Mouse (Mus musculus): Measurements from ENCODE around the gene Osbpl6. TPM values are rescaled to one million over a fixed set of nuclear protein-coding genes. Genes with fewer than 3 reads are reported as not detected.

The Osbpl6 gene
- polyA plus RNA-seq, 1 experiment from 2014 or later, result 6.8 TPM

GRCm38 (mm10) chr2:76469091-76469750 is 62.9 kb downstream of the Osbpl6 start:
- Histone ChIP-seq H3K4me1 (replicated peaks) (no peaks in the 10 kb centered on the region), H3K4me2 (no peak overlapping the region), H3K4me3 (no peak overlapping the region), H3K27ac (ENCODE audit: poor library complexity, severe bottlenecking) (no peak overlapping the region), H3K9ac (no peak overlapping the region), H3K9me3 (replicated peaks) (0 out of 2 replicates have a peak, but pooled peaks cover 5% of the 10 kb centered on the region), H3K27me3 (replicated peaks) (no peaks in the 10 kb centered on the region), H3K36me3 (no peaks in the 10 kb centered on the region)
- 80% methylated on average over 6 of the region's 6 CpGs for WGBS
- ATAC-seq (ENCODE audit: insufficient number of reproducible peaks, low FRiP score), result no peak

- H3K4me3 ChIP-seq, result no peak overlapping the region
- no peaks in the 10 kb centered on the region for H3K4me1 ChIP-seq (replicated peaks)
- no peak overlapping the region for H3K9ac ChIP-seq
- WGBS, result 69% methylated on average over 8 of the region's 8 CpGs
- H3K27ac ChIP-seq (ENCODE audit: poor library complexity, severe bottlenecking), result no peak overlapping the region
- H3K4me2 ChIP-seq, result no peak overlapping the region
- no peaks in the 10 kb centered on the region for H3K36me3 ChIP-seq
- H3K27me3 ChIP-seq (replicated peaks), result no peaks in the 10 kb centered on the region
- H3K9me3 ChIP-seq (replicated peaks), result 0 out of 2 replicates have a peak, but pooled peaks cover 5% of the 10 kb centered on the region
- ATAC-seq (ENCODE audit: insufficient number of reproducible peaks, low FRiP score), result no peak
Measured at GRCm38 (mm10) chr2:76469751-76470099, 63.4 kb downstream of the Osbpl6 start.

- no peak overlapping the region for H3K9ac ChIP-seq
- H3K27ac ChIP-seq (ENCODE audit: poor library complexity, severe bottlenecking), result no peak overlapping the region
- H3K27me3 ChIP-seq (replicated peaks), result no peaks in the 10 kb centered on the region
- H3K36me3 ChIP-seq, result no peaks in the 10 kb centered on the region
- no peaks in the 10 kb centered on the region for H3K4me1 ChIP-seq (replicated peaks)
- no peak overlapping the region for H3K4me3 ChIP-seq
- 74% methylated on average over 9 of the region's 9 CpGs for WGBS
- no peak overlapping the region for H3K4me2 ChIP-seq
- H3K9me3 ChIP-seq (replicated peaks), result 0 out of 2 replicates have a peak, but pooled peaks cover 5% of the 10 kb centered on the region
- ATAC-seq (ENCODE audit: insufficient number of reproducible peaks, low FRiP score), result no peak
Measured at GRCm38 (mm10) chr2:76470391-76470790, 64.1 kb downstream of the Osbpl6 start.

- no peaks in the 10 kb centered on the region for H3K4me1 ChIP-seq (replicated peaks)
- H3K27me3 ChIP-seq (replicated peaks), result no peaks in the 10 kb centered on the region
- H3K36me3 ChIP-seq, result no peaks in the 10 kb centered on the region
- 17% methylated on average over 1 of the region's 1 CpGs for WGBS
- no peak overlapping the region for H3K4me2 ChIP-seq
- H3K27ac ChIP-seq (ENCODE audit: poor library complexity, severe bottlenecking), result no peak overlapping the region
- no peak overlapping the region for H3K4me3 ChIP-seq
- 0 out of 2 replicates have a peak, but pooled peaks cover 5% of the 10 kb centered on the region for H3K9me3 ChIP-seq (replicated peaks)
- ATAC-seq (ENCODE audit: insufficient number of reproducible peaks, low FRiP score), result peak; percentile 29; the same call in 1 of the 2 replicates
- H3K9ac ChIP-seq, result no peak overlapping the region
Measured at GRCm38 (mm10) chr2:76475788-76476187, 69.5 kb downstream of the Osbpl6 start.

GRCm38 (mm10) chr2:76488764-76489163 is 82.5 kb downstream of the Osbpl6 start:
- Histone ChIP-seq H3K27ac (ENCODE audit: poor library complexity, severe bottlenecking) (no peak overlapping the region), H3K9me3 (replicated peaks) (no peaks in the 10 kb centered on the region), H3K4me1 (replicated peaks) (peaks cover 9% of the 10 kb centered on the region), H3K36me3 (no peaks in the 10 kb centered on the region), H3K4me3 (no peak overlapping the region), H3K4me2 (no peak overlapping the region), H3K9ac (no peak overlapping the region), H3K27me3 (replicated peaks) (no peaks in the 10 kb centered on the region)
- ATAC-seq (ENCODE audit: insufficient number of reproducible peaks, low FRiP score), result no peak
- 84% methylated on average over 4 of the region's 4 CpGs for WGBS

- no peak overlapping the region for H3K9ac ChIP-seq
- H3K27me3 ChIP-seq (replicated peaks), result no peaks in the 10 kb centered on the region
- no peak overlapping the region for H3K27ac ChIP-seq (ENCODE audit: poor library complexity, severe bottlenecking)
- H3K36me3 ChIP-seq, result no peaks in the 10 kb centered on the region
- 86% methylated on average over 8 of the region's 8 CpGs for WGBS
- H3K4me2 ChIP-seq, result no peak overlapping the region
- peaks cover 9% of the 10 kb centered on the region for H3K4me1 ChIP-seq (replicated peaks)
- no peak overlapping the region for H3K4me3 ChIP-seq
- H3K9me3 ChIP-seq (replicated peaks), result no peaks in the 10 kb centered on the region
- no peak for ATAC-seq (ENCODE audit: insufficient number of reproducible peaks, low FRiP score)
Measured at GRCm38 (mm10) chr2:76490198-76490597, 83.9 kb downstream of the Osbpl6 start.

GRCm38 (mm10) chr2:76491371-76491770 is 85.1 kb downstream of the Osbpl6 start:
- H3K27me3 ChIP-seq (replicated peaks), result no peaks in the 10 kb centered on the region
- no peak overlapping the region for H3K4me3 ChIP-seq
- whole genome bisulfite sequencing, result 85% methylated on average over 6 of the region's 6 CpGs
- peaks cover 5% of the 10 kb centered on the region for H3K4me1 ChIP-seq (replicated peaks)
- H3K9me3 ChIP-seq (replicated peaks), result no peaks in the 10 kb centered on the region
- no peak for ATAC-seq (ENCODE audit: insufficient number of reproducible peaks, low FRiP score)
- H3K4me2 ChIP-seq, result no peak overlapping the region
- H3K9ac ChIP-seq, result no peak overlapping the region
- no peak overlapping the region for H3K27ac ChIP-seq (ENCODE audit: poor library complexity, severe bottlenecking)
- H3K36me3 ChIP-seq, result no peaks in the 10 kb centered on the region

- Histone ChIP-seq H3K4me2 (no peak overlapping the region), H3K9ac (no peak overlapping the region), H3K36me3 (no peaks in the 10 kb centered on the region), H3K27ac (ENCODE audit: poor library complexity, severe bottlenecking) (no peak overlapping the region), H3K4me1 (replicated peaks) (peaks cover 5% of the 10 kb centered on the region), H3K27me3 (replicated peaks) (no peaks in the 10 kb centered on the region), H3K9me3 (replicated peaks) (no peaks in the 10 kb centered on the region), H3K4me3 (no peak overlapping the region)
- WGBS, result 50% methylated on average over 7 of the region's 7 CpGs
- ATAC-seq (ENCODE audit: insufficient number of reproducible peaks, low FRiP score), result no peak
Measured at GRCm38 (mm10) chr2:76492224-76492623, 85.9 kb downstream of the Osbpl6 start.

GRCm38 (mm10) chr2:76496006-76496748 is 89.9 kb downstream of the Osbpl6 start:
- Histone ChIP-seq H3K4me3 (no peak overlapping the region), H3K9me3 (replicated peaks) (no peaks in the 10 kb centered on the region), H3K27ac (ENCODE audit: poor library complexity, severe bottlenecking) (no peak overlapping the region), H3K4me1 (replicated peaks) (no peaks in the 10 kb centered on the region; the same call in 1 of the 2 replicates), H3K36me3 (no peaks in the 10 kb centered on the region), H3K4me2 (no peak overlapping the region), H3K27me3 (replicated peaks) (no peaks in the 10 kb centered on the region), H3K9ac (no peak overlapping the region)
- WGBS, result 77% methylated on average over 11 of the region's 11 CpGs
- no peak for ATAC-seq (ENCODE audit: insufficient number of reproducible peaks, low FRiP score)

GRCm38 (mm10) chr2:76496749-76497140 is 90.4 kb downstream of the Osbpl6 start:
- no peak overlapping the region for H3K27ac ChIP-seq (ENCODE audit: poor library complexity, severe bottlenecking)
- H3K36me3 ChIP-seq, result no peaks in the 10 kb centered on the region
- 85% methylated on average over 4 of the region's 4 CpGs for WGBS
- ATAC-seq (ENCODE audit: insufficient number of reproducible peaks, low FRiP score), result no peak
- H3K4me1 ChIP-seq (replicated peaks), result no peaks in the 10 kb centered on the region; the same call in 1 of the 2 replicates
- no peak overlapping the region for H3K9ac ChIP-seq
- H3K27me3 ChIP-seq (replicated peaks), result no peaks in the 10 kb centered on the region
- no peak overlapping the region for H3K4me2 ChIP-seq
- H3K9me3 ChIP-seq (replicated peaks), result no peaks in the 10 kb centered on the region
- no peak overlapping the region for H3K4me3 ChIP-seq

GRCm38 (mm10) chr2:76498891-76499290 is 92.6 kb downstream of the Osbpl6 start:
- H3K9me3 ChIP-seq (replicated peaks), result no peaks in the 10 kb centered on the region
- no peaks in the 10 kb centered on the region; the same call in 1 of the 2 replicates for H3K4me1 ChIP-seq (replicated peaks)
- no peaks in the 10 kb centered on the region for H3K36me3 ChIP-seq
- no peak overlapping the region for H3K4me3 ChIP-seq
- no peak overlapping the region for H3K4me2 ChIP-seq
- no peak for ATAC-seq (ENCODE audit: insufficient number of reproducible peaks, low FRiP score)
- no peaks in the 10 kb centered on the region for H3K27me3 ChIP-seq (replicated peaks)
- WGBS, result 86% methylated on average over 11 of the region's 11 CpGs
- H3K9ac ChIP-seq, result no peak overlapping the region
- H3K27ac ChIP-seq (ENCODE audit: poor library complexity, severe bottlenecking), result no peak overlapping the region

Data from heart, embryonic 12.5 days (tissue).